Mouse (Mus musculus) splenic B cell, adult 2 months (primary cell): ENCODE results near the gene Pacs2.

Experiments
- DNase-seq: peaks from one replicate; pipeline ENCODE4 v3.0.0-alpha.2; 2011; ENCODE audit warnings: low read depth, low spot score
- H3K27me3 ChIP-seq: 2 replicates; pipeline ENCODE4 v1.6.1; 2012; ENCODE audit warnings: mild to moderate bottlenecking, low read length, moderate library complexity, mixed read lengths; ENCODE audit not compliant: control insufficient read depth, poor library complexity, insufficient read depth, severe bottlenecking
- H3K36me3 ChIP-seq: 2 replicates; pipeline ENCODE4 v1.6.1; 2012; ENCODE audit warnings: mild to moderate bottlenecking, low read length, moderate library complexity, mixed read lengths; ENCODE audit not compliant: control insufficient read depth, poor library complexity, insufficient read depth, severe bottlenecking

Gene Pacs2

GRCm38 (mm10) chr12:113073420-113074328 lies 59.4 kb downstream of the Pacs2 start:
- Histone ChIP-seq H3K27me3 (no peaks in the 10 kb centered on the region), H3K36me3 (no peaks in the 10 kb centered on the region)
- DNase-seq: peak; percentile 56

GRCm38 (mm10) chr12:113074329-113075062 lies 60.2 kb downstream of the Pacs2 start, which contains the start of gene Tex22:
Gene Tex22 (plus strand): TSS chr12:113074502.
- DNase-seq: peak; percentile 71
- Histone ChIP-seq H3K27me3 (no peaks in the 10 kb centered on the region), H3K36me3 (no peaks in the 10 kb centered on the region)

GRCm38 (mm10) chr12:113075063-113075454 lies 60.8 kb downstream of the Pacs2 start:
- DNase-seq: peak; percentile 94
- H3K27me3 ChIP-seq: no peaks in the 10 kb centered on the region
- H3K36me3 ChIP-seq: no peaks in the 10 kb centered on the region

- H3K27me3 ChIP-seq: no peaks in the 10 kb centered on the region
- no peak for DNase-seq
- no peaks in the 10 kb centered on the region for H3K36me3 ChIP-seq
These were observed 61.2 kb downstream of the Pacs2 start for GRCm38 (mm10) chr12:113075486-113075885.

GRCm38 (mm10) chr12:113087276-113087675 lies 73.0 kb downstream of the Pacs2 start:
- Histone ChIP-seq H3K36me3 (no peaks in the 10 kb centered on the region), H3K27me3 (no peaks in the 10 kb centered on the region)
- DNase-seq: no peak

GRCm38 (mm10) chr12:113088026-113088425 lies 73.7 kb downstream of the Pacs2 start:
- H3K36me3 ChIP-seq: no peaks in the 10 kb centered on the region
- no peaks in the 10 kb centered on the region for H3K27me3 ChIP-seq
- DNase-seq: no peak

GRCm38 (mm10) chr12:113089107-113089506 lies 74.8 kb downstream of the Pacs2 start:
- no peaks in the 10 kb centered on the region for H3K27me3 ChIP-seq
- H3K36me3 ChIP-seq: no peaks in the 10 kb centered on the region
- no peak for DNase-seq

- Histone ChIP-seq H3K36me3 (no peaks in the 10 kb centered on the region), H3K27me3 (no peaks in the 10 kb centered on the region)
- DNase-seq: no peak
These were observed 75.7 kb downstream of the Pacs2 start for GRCm38 (mm10) chr12:113090053-113090452.

- Histone ChIP-seq H3K36me3 (no peaks in the 10 kb centered on the region), H3K27me3 (no peaks in the 10 kb centered on the region)
- no peak for DNase-seq
These were observed 82.7 kb downstream of the Pacs2 start for GRCm38 (mm10) chr12:113097040-113097439.

- DNase-seq: peak; percentile 49
- Histone ChIP-seq H3K27me3 (no peaks in the 10 kb centered on the region), H3K36me3 (no peaks in the 10 kb centered on the region)
These were observed 83.5 kb downstream of the Pacs2 start, which contains the start of gene Mta1 for GRCm38 (mm10) chr12:113097749-113098281. Gene Mta1 (plus strand): TSS chr12:113098278.

- DNase-seq: peak; percentile 22
- Histone ChIP-seq H3K27me3 (no peaks in the 10 kb centered on the region), H3K36me3 (no peaks in the 10 kb centered on the region)
These were observed 84.3 kb downstream of the Pacs2 start for GRCm38 (mm10) chr12:113098530-113099151.

- DNase-seq: no peak
- Histone ChIP-seq H3K27me3 (no peaks in the 10 kb centered on the region), H3K36me3 (no peaks in the 10 kb centered on the region)
These were observed 85.3 kb downstream of the Pacs2 start for GRCm38 (mm10) chr12:113099470-113100237.

GRCm38 (mm10) chr12:113100448-113101076 lies 86.3 kb downstream of the Pacs2 start:
- Histone ChIP-seq H3K27me3 (no peaks in the 10 kb centered on the region), H3K36me3 (no peaks in the 10 kb centered on the region)
- DNase-seq: no peak
